Mouse (Mus musculus) heart, embryonic 15.5 days (tissue): ENCODE measurements at regions not wholly inside any gene's neighbourhood (a gene's known extent, or its start where the extent isn't known, plus 50 kb on each side); places are given as distances from the start of the nearest gene placed in this dataset. TPM values are rescaled to one million over a fixed set of nuclear protein-coding genes. Genes with fewer than 3 reads are reported as not detected.

Experiments
- ATAC-seq: fragments of 200-750 bp; cut with Nextera tagmentation; replicated peaks from 2 replicates; pipeline ENCODE4 v1.8.0; 2017; ENCODE audit warnings: low read depth, moderate TSS enrichment; ENCODE audit not compliant: insufficient number of reproducible peaks, insufficient read depth, low FRiP score
- H3K27ac ChIP-seq: fragments of 300-500 bp; sonication (generic); 2 replicates; pipeline ENCODE4 v1.5.1; 2015; ENCODE audit warnings: mild to moderate bottlenecking, inconsistent platforms
- H3K27me3 ChIP-seq: fragments of 300-500 bp; sonication (generic); 2 replicates; pipeline ENCODE4 v1.6.1; 2015; ENCODE audit warnings: inconsistent platforms
- H3K36me3 ChIP-seq: fragments of 300-500 bp; sonication (generic); 2 replicates; pipeline ENCODE4 v1.6.1; 2015; ENCODE audit warnings: mild to moderate bottlenecking, inconsistent platforms
- H3K4me1 ChIP-seq: fragments of 300-500 bp; sonication (generic); replicated peaks from 2 replicates; pipeline ENCODE4 v1.6.1; 2015; ENCODE audit warnings: inconsistent platforms
- H3K4me2 ChIP-seq: fragments of 300-500 bp; sonication (generic); 2 replicates; pipeline ENCODE4 v1.6.1; 2015; ENCODE audit warnings: inconsistent platforms, mild to moderate bottlenecking, moderate library complexity
- H3K4me3 ChIP-seq: fragments of 300-500 bp; sonication (generic); 2 replicates; pipeline ENCODE4 v1.5.1; 2015; ENCODE audit warnings: mild to moderate bottlenecking, inconsistent platforms
- H3K9ac ChIP-seq: fragments of 300-500 bp; sonication (generic); 2 replicates; pipeline ENCODE4 v1.6.1; 2015; ENCODE audit warnings: mild to moderate bottlenecking, inconsistent platforms
- H3K9me3 ChIP-seq: fragments of 300-500 bp; sonication (generic); replicated peaks from 2 replicates; pipeline ENCODE4 v1.6.1; 2016; ENCODE audit warnings: inconsistent platforms
- WGBS: fragments of 180-500 bp; shearing (Covaris S2); methylation state at CpG from one replicate; pipeline ENCODE4 v1.1.7; 2015; ENCODE audit warnings: mixed read lengths; 5-methylcytosine and 5-hydroxymethylcytosine counted together
- microRNA counts: library from miRNA; unstranded; fragments of <30 nt; microRNA quantifications from one replicate; lab custom pipeline; 2016
- microRNA-seq: library from miRNA; unstranded; fragments of <30 nt; microRNA quantifications from one replicate; pipeline ENCODE4, GENCODE M21; 2016

DNA sequence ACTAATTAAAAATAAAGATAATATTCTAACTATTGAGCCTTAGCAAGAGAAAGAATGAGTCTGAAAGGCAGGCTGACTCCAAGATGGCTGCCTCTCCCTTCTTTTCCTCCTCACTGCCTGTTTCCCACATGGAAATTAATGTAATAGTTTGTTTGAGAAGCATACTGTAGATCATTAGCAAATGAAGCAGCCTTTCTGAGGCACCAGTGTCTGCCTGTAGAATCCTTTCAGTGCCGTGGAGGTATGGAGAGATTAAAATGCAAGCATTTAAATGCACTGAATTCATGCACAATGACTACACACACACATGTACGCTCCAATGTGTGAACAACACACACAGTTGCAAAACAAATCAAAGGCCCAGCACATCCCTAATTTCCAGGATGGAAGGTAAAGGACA lies 159.5 kb upstream of the Tmem161b start:
- no peak for ATAC-seq
- Histone ChIP-seq H3K4me2 (no peak overlapping the region), H3K4me1 (no peaks in the 10 kb centered on the region), H3K27me3 (no peaks in the 10 kb centered on the region), H3K4me3 (no peak overlapping the region), H3K9me3 (no peaks in the 10 kb centered on the region), H3K9ac (no peak overlapping the region), H3K27ac (no peak overlapping the region), H3K36me3 (no peaks in the 10 kb centered on the region)
- 82% methylated on average over 2 of the region's 2 CpGs for WGBS

DNA sequence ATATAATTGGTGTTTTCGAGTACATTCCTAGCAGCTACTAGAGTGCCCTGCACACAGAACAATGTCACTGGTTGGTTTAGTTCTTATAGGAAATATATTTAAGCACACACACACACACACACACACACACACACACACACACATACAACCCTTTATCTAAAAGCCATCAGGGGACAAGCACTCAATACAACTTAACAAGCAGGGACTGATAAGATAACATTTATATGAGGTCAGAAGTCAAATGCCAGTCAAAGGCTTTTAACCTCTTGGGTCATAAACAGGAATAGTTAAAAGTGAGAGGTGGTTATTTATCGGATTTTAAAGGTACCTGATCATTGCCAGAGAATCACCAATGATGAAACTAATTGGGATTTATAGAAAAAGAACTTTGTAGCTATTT lies 158.7 kb upstream of the Tmem161b start:
- Histone ChIP-seq H3K9me3 (no peaks in the 10 kb centered on the region), H3K27ac (no peak overlapping the region), H3K27me3 (no peaks in the 10 kb centered on the region), H3K4me3 (no peak overlapping the region), H3K9ac (no peak overlapping the region), H3K36me3 (no peaks in the 10 kb centered on the region), H3K4me1 (no peaks in the 10 kb centered on the region), H3K4me2 (no peak overlapping the region)
- 57% methylated on average over 2 of the region's 2 CpGs for WGBS
- ATAC-seq = no peak

DNA sequence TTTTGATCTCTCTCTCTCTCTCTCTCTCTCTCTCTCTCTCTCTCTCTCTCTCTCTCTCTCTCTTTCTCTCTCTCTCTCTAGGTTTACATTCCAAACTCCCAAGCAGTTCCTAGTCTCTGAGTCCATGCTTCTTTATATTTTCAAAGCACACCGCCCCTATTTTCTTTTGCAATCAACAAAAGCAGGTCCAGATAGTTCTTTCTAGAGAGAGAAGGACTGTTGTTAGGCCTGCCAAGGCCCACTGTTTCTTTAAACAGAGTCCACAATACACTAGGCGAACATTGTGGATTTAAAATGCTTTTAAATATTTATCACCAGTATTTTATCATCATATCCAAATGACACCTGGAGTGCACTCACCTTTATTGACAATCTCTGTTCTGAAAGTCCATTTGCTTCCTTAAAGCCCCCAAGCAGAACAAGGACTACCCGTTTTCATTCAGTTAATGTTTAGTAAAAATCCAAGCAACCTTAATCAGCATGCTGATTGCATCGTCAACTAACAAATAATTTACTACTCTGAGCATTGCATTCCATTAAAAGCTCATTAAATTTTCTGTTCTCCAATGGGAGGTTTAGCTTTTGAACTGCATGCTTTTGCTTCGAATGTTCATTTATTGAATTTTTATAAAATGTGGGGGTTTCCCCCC lies 157.7 kb upstream of the Tmem161b start:
- no peak for ATAC-seq
- WGBS = 67% methylated on average over 5 of the region's 5 CpGs
- H3K36me3 ChIP-seq = no peaks in the 10 kb centered on the region
- H3K9ac ChIP-seq = no peak overlapping the region
- H3K27me3 ChIP-seq = no peaks in the 10 kb centered on the region
- no peak overlapping the region for H3K4me3 ChIP-seq
- no peak overlapping the region for H3K27ac ChIP-seq
- H3K9me3 ChIP-seq = no peaks in the 10 kb centered on the region
- no peaks in the 10 kb centered on the region for H3K4me1 ChIP-seq
- H3K4me2 ChIP-seq = no peak overlapping the region

DNA sequence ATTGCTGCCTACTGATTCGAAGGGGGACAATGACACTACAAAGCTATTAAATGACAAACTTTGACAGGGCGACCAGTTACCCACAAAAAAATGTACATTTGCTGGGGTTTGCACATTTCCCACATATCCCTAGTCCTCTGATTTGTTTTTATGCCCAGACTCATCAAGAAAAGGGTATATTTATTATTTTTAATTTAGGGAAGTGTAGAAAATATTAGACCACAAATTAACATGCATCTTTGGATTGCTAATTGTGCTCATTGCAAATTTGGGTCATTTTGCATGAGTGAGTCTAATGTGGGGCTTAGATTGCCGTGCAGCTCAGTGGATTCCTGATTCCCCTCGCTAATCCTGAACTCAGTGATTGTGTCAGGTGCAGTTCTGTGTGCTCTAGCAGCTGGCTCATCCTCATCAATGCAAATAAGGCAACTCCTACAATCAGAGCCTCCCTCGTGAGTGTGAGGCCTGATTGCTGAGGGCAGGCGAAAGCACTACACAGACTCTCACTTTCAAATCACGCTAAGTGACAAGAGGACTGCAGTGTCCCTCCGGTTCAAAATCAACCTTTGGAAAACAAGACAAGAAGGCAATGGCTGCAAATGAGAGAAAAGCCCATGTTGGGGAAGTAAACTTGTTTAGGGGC lies 156.7 kb upstream of the Tmem161b start:
- no peak overlapping the region for H3K9ac ChIP-seq
- H3K27me3 ChIP-seq = no peaks in the 10 kb centered on the region
- no peak overlapping the region for H3K4me2 ChIP-seq
- H3K4me1 ChIP-seq = no peaks in the 10 kb centered on the region
- no peak overlapping the region for H3K27ac ChIP-seq
- ATAC-seq = no peak
- no peak overlapping the region for H3K4me3 ChIP-seq
- no peaks in the 10 kb centered on the region for H3K9me3 ChIP-seq
- 61% methylated on average over 8 of the region's 8 CpGs for WGBS
- H3K36me3 ChIP-seq = no peaks in the 10 kb centered on the region

DNA sequence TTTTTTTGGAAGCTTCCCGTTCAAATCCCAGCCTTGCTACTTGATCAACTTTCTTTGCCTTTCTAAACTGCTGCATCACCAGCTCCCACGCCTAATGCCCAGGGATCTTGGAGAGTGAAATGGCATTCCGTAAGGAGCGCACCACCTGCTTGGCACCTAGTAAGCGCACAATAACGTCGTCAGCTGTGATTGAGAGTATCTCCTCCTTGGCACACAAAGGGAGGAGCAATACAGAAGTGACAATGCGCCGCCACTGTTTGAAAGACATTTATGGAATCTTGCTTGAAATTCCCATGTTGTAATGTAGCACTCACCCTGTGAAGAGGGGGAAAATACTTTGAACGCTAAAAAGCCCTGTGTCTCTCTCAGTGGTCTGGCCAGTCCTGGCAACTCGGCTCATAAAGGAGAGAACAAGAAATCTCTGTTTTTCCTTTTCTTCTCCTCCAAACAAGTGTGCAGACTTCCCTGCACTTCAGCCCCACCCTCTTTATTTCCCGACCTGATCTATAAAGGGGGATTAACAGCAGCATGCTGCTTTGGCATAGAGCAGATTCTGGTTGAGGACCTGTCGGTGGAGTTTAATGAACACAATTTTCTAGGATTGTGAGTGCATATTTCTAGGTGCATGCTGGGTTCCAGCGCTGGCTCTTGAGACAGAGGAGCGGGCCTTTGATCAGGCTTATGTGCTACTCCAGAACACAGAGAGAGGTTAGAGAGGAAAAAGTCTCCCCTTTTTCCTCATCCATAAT lies 155.7 kb upstream of the Tmem161b start:
- Histone ChIP-seq H3K4me3 (no peak overlapping the region), H3K4me1 (no peaks in the 10 kb centered on the region), H3K9ac (no peak overlapping the region), H3K27me3 (no peaks in the 10 kb centered on the region), H3K36me3 (no peaks in the 10 kb centered on the region), H3K9me3 (no peaks in the 10 kb centered on the region), H3K27ac (no peak overlapping the region), H3K4me2 (no peak overlapping the region)
- ATAC-seq = no peak
- 60% methylated on average over 15 of the region's 15 CpGs for WGBS

DNA sequence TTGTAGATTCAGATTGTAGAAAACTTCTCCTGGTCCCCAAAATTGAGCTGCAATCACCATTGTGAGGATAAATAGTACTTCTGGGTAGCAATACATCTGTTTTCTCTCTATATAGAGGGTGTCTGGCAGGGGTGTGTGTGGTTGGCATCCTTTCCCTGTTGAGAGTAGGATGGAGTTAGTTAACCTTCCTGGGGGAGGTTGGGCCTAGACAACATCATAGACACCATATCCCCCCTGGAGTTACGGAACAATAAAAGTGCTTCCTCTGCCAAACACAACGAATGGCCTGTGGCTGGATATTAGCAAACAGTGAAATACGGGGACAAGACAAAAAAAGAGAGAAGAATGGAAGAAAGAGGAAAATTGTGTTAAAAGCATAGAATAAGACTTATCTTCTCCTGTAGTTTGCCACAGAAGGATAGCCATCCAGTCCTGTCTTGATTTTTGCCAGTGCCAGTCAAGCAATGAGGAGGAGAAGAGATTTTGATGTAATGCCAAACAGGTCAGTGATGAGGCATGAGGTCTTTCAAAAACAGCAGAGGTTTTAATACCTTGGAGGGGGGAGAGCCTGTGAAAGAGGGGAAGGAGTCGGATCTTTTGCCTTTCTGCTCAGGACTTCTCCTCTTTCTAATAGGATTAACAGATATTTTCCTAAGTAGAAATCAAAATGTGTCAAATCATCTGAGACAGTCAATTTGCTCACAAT lies 155.0 kb upstream of the Tmem161b start:
- Histone ChIP-seq H3K9me3 (no peaks in the 10 kb centered on the region), H3K27me3 (no peaks in the 10 kb centered on the region), H3K4me1 (no peaks in the 10 kb centered on the region), H3K27ac (no peak overlapping the region), H3K4me3 (no peak overlapping the region), H3K9ac (no peak overlapping the region), H3K4me2 (no peak overlapping the region), H3K36me3 (no peaks in the 10 kb centered on the region)
- no peak for ATAC-seq
- 72% methylated on average over 4 of the region's 4 CpGs for WGBS

DNA sequence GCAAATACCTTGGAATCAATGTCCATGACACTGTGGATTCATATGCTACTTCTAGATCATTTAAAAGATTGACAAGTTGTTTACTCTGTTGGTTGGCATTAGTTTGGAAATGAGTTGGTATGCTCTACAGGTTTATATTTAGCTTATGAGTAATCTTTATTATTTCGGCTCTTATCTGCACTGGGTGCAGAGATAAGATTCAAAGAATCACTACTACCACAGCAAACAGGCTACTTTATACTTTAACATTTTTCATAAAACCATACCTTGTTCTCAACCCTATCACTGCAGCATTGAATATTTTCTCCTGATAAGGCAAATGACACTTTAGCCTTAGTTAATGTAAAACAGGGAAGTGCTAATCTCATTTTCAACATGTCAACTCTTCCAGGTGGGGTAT lies 153.7 kb upstream of the Tmem161b start:
- Histone ChIP-seq H3K36me3 (no peaks in the 10 kb centered on the region), H3K9me3 (no peaks in the 10 kb centered on the region), H3K9ac (no peak overlapping the region), H3K4me2 (no peak overlapping the region), H3K4me3 (no peak overlapping the region), H3K4me1 (no peaks in the 10 kb centered on the region), H3K27ac (no peak overlapping the region), H3K27me3 (no peaks in the 10 kb centered on the region)
- WGBS = 27% methylated on average over 1 of the region's 1 CpGs
- ATAC-seq = no peak

MicroRNAs encoded in the stretch of these regions (microRNA counts, 519-probe panel; counts per million panel counts)
- microRNA mmu-miR-9 (lab: Ali Mortazavi, UCI) = 1,805 counts per million, percentile 14 among the panel's probes with 10 or more counts

Small RNAs in the stretch of these regions (microRNA-seq; reads per million reads assigned to microRNA genes)
- gene Mir9-2 = not detected
